In the genomic region with DNA sequence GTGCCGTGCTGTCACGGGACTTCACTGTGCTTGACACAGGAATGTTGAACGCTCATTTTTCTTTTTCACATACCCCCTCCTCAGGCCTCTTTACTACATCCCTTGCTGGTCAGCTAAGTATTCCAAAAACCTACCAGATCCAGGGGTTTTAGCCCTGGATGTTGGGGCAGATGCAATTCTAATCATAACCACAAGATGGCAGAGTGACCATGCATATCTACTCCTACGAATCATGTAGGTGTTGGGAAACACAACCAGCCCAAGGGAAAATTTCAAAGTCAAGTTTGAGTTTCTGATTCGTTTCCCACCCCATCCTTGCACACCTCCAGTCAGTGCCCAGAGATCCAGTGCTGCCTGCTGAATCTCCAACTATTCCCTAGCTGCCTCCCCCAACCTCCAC, we compare ENCODE assay signal across 8 mouse cellular contexts. TPM values are rescaled to one million over a fixed set of nuclear protein-coding genes. Genes with fewer than 3 reads are reported as not detected.
DNase-seq lines count a peak whose midpoint lies in the region; ATAC-seq lines count a peak whose summit lies in the region.

No protein-coding gene starts in this region.

- peak; percentile 58 to 67 for DNase-seq in cerebellum, adult 18-20 months
- peak; percentile 83 for DNase-seq in ZHBTc4 (ENCODE audit: low read depth, low spot score)
- peak; percentile 66 for DNase-seq in embryonic facial prominence, embryonic 14.5 days (ENCODE audit: low spot score)
- peak; percentile 73 for DNase-seq in heart, postnatal 4 days
- DNase-seq in layer of hippocampus, postnatal 14 days (ENCODE audit: low spot score in 2 of 2) = peak; percentile 49 to 62
- peak; percentile 60 for DNase-seq in lung, postnatal 14 days
- DNase-seq in right cerebral cortex, postnatal 14 days = peak; percentile 37

- no peak overlapping the region for H3K9ac ChIP-seq in embryonic facial prominence, embryonic 14.5 days (ENCODE audit: low read depth, low read length)

- H3K27me3 ChIP-seq in embryonic facial prominence, embryonic 14.5 days (replicated peaks; ENCODE audit: control insufficient read depth, insufficient read depth, low read length) = no peaks in the 10 kb centered on the region

- no peak overlapping the region for H3K4me3 ChIP-seq in embryonic facial prominence, embryonic 14.5 days (ENCODE audit: low read depth, low read length)

- H3K27ac ChIP-seq in embryonic facial prominence, embryonic 14.5 days (replicated peaks; ENCODE audit: low read depth, low read length) = no peak overlapping the region

- H3K36me3 ChIP-seq in embryonic facial prominence, embryonic 14.5 days (ENCODE audit: control insufficient read depth, insufficient read depth, low read length) = peaks cover 18% of the 10 kb centered on the region

- 0 out of 2 replicates have a peak overlapping the region, but pooled peaks have one; percentile 32 for H3K4me2 ChIP-seq in embryonic facial prominence, embryonic 14.5 days (ENCODE audit: low read depth, low read length)

- ATAC-seq in cerebellum, adult (ENCODE audit: insufficient number of reproducible peaks, low FRiP score, low TSS enrichment) = no peak; the same call in 1 of the 2 replicates
- ATAC-seq in embryonic facial prominence, embryonic 14.5 days (ENCODE audit: low read depth) = no peak

- H3K4me1 ChIP-seq in embryonic facial prominence, embryonic 14.5 days (ENCODE audit: control insufficient read depth, insufficient read depth, low read length) = 0 out of 2 replicates have a peak, but pooled peaks cover 3% of the 10 kb centered on the region

- no peaks in the 10 kb centered on the region for H3K9me3 ChIP-seq in embryonic facial prominence, embryonic 14.5 days (ENCODE audit: control insufficient read depth, low read length)

- 18% methylated on average over 5 of the region's 5 CpGs for WGBS in embryonic facial prominence, embryonic 14.5 days

RNA-seq across cellular contexts. Expression of a gene that starts 28.6 kb away (rescaled TPM):
- 33.1 and 34.4 TPM in 2 replicates for polyA plus RNA-seq in embryonic facial prominence, embryonic 14.5 days (2014; fragmentation: Nextera tagmentation; extraction: Ambion mirVana)
- 100 to 1,000 TPM; 341 to 353 TPM for total RNA-seq in heart, postnatal 4 days (2021)
- 100 to 1,000 TPM; 268 to 269 TPM for total RNA-seq in layer of hippocampus, postnatal 14 days (2021)

RNA-seq across cellular contexts. Expression of a gene that starts 55.6 kb away (rescaled TPM):
- polyA plus RNA-seq in embryonic facial prominence, embryonic 14.5 days (2014; fragmentation: Nextera tagmentation; extraction: Ambion mirVana) = 0.96 and 1.4 TPM in 2 replicates
- under 1 TPM; 0.10 to 0.11 TPM for total RNA-seq in heart, postnatal 4 days (2021)
- total RNA-seq in layer of hippocampus, postnatal 14 days (2021) = 10 to 100 TPM; 53.4 to 60.4 TPM

Comparison
In these comparisons a context has a peak if more than half of its experiments do, and no peak if none do; other contexts are left out.
1. RNA of a gene that starts 55.6 kb away (total RNA-seq): 53.4 to 60.4 TPM in layer of hippocampus, postnatal 14 days; 0.10 to 0.11 TPM in heart, postnatal 4 days; every median in the first group is over 10 times any median in the second.
2. Peak in every context shown above with its lines, with median percentiles within 50 percentile points of each other: DNase-seq.